Mouse (Mus musculus) brain, embryonic 14.5 days (tissue): ENCODE data around the gene Scn8a.

Source experiments
- CTCF ChIP-seq: fragments of 200-500 bp; IDR thresholded peaks from 2 replicates; pipeline ENCODE4 v1.5.1; 2012; ENCODE audit warnings: inconsistent platforms, mild to moderate bottlenecking, moderate library complexity, borderline replicate concordance; ENCODE audit not compliant: insufficient read depth, insufficient read length; ENCODE audit errors: extremely low read depth
- POLR2A ChIP-seq: fragments of 200-500 bp; IDR thresholded peaks from 2 replicates; pipeline ENCODE4 v1.6.1; 2012; ENCODE audit warnings: mild to moderate bottlenecking, inconsistent platforms, borderline replicate concordance; ENCODE audit not compliant: poor library complexity, insufficient read depth, insufficient read length, severe bottlenecking; ENCODE audit errors: extremely low read depth

- TF ChIP-seq CTCF (no peak), POLR2A (no peak)
Observed at GRCm38 (mm10) chr15:101088291-101088690, 218.6 kb downstream of the Scn8a start.
